Mouse (Mus musculus) hindbrain, postnatal 0 days (tissue): ENCODE results near the gene Fbn1. TPM values are rescaled to one million over a fixed set of nuclear protein-coding genes. Genes with fewer than 3 reads are reported as not detected.

Experiments used
- ATAC-seq: fragments of 200-750 bp; cut with Nextera tagmentation; 2 replicates; pipeline ENCODE4 v1.8.0; 2017; ENCODE audit warnings: mild to moderate bottlenecking, moderate TSS enrichment, moderate library complexity
- DNase-seq: peaks from one replicate; pipeline ENCODE4 v3.0.0-alpha.2; 2015; ENCODE audit warnings: low spot score
- H3K27ac ChIP-seq: fragments of 300-500 bp; sonication (generic); 2 replicates; pipeline ENCODE4 v1.5.1; 2014; ENCODE audit warnings: mild to moderate bottlenecking
- H3K27me3 ChIP-seq: fragments of 300-500 bp; sonication (generic); 2 replicates; pipeline ENCODE4 v1.6.1; 2014; ENCODE audit warnings: low read length, mixed read lengths; ENCODE audit not compliant: insufficient read depth
- H3K36me3 ChIP-seq: fragments of 300-500 bp; sonication (generic); 2 replicates; pipeline ENCODE4 v1.6.1; 2014; ENCODE audit warnings: low read length, mixed read lengths; ENCODE audit not compliant: insufficient read depth
- H3K4me1 ChIP-seq: fragments of 300-500 bp; sonication (generic); 2 replicates; pipeline ENCODE4 v1.6.1; 2014; ENCODE audit warnings: antibody characterized with exemption, low read length, mixed read lengths; ENCODE audit not compliant: insufficient read depth
- H3K4me2 ChIP-seq: fragments of 300-500 bp; sonication (generic); 2 replicates; pipeline ENCODE4 v1.6.1; 2014; ENCODE audit warnings: low read depth, mild to moderate bottlenecking, low read length, moderate library complexity, mixed read lengths
- H3K4me3 ChIP-seq: fragments of 300-500 bp; sonication (generic); 2 replicates; pipeline ENCODE4 v1.5.1; 2014; ENCODE audit warnings: low read length
- H3K9ac ChIP-seq: fragments of 300-500 bp; sonication (generic); replicated peaks from 2 replicates; pipeline ENCODE4 v1.6.1; 2014; ENCODE audit warnings: mild to moderate bottlenecking, low read length, moderate library complexity, mixed read lengths
- H3K9me3 ChIP-seq: fragments of 300-500 bp; sonication (generic); 2 replicates; pipeline ENCODE4 v1.6.1; 2016; ENCODE audit warnings: low read length, mixed read lengths
- CTCF ChIP-seq: IDR thresholded peaks from 2 replicates; pipeline ENCODE4 v1.5.1; 2016; ENCODE audit warnings: antibody characterized with exemption, control low read depth, low read depth
- WGBS: fragments of 180-500 bp; shearing (Covaris S2); extraction: QIAGEN DNeasy Blood & Tissue Kit; methylation state at CpG from one replicate; pipeline ENCODE4 v1.1.7; 2014; 5-methylcytosine and 5-hydroxymethylcytosine counted together
- polyA plus RNA-seq: library from polyadenylated mRNA; unstranded; fragments of >200 nt; fragmentation: Nextera tagmentation; extraction: Ambion mirVana; gene quantifications from 2 replicates; pipeline ENCODE4 v1.2.1, GENCODE M21; 2015
- total RNA-seq: library from RNA; depleted of rRNA; stranded (reverse); fragments of >200 nt; gene quantifications from 2 replicates; pipeline ENCODE4 v1.2.3, GENCODE M21; 2014

Gene Fbn1
- total and polyA plus RNA-seq, 2 experiments from 2014 or later: 2.3 to 16.6 TPM

DNA sequence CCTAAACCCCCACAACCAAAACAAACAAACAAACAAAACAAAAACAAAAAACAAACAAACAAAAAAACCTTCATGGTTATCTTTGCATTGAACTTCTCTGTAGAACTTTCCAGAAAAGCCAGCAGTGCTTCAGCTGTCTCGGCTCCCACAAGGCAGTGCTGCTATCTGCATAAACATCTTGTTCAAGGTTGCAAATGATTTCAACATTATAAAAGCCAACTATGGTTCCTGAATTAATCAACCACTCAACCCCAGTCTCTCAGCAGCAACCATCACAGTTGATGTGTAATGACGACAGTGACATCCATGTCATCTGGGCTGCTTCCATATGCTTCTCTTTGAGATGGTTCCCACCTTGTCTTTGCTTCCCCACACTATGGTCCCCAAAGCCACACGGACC is 31.8 kb upstream of the Fbn1 start:
- no peak for TF ChIP-seq CTCF
- H3K4me1 ChIP-seq: no peaks in the 10 kb centered on the region
- ATAC-seq: no peak
- no peak overlapping the region for H3K27ac ChIP-seq
- no peak overlapping the region for H3K9ac ChIP-seq
- DNase-seq: no peak
- 87% methylated on average over 3 of the region's 3 CpGs for WGBS
- no peak overlapping the region for H3K4me2 ChIP-seq
- H3K36me3 ChIP-seq: no peaks in the 10 kb centered on the region
- no peaks in the 10 kb centered on the region for H3K27me3 ChIP-seq
- H3K4me3 ChIP-seq: no peak overlapping the region
- no peaks in the 10 kb centered on the region for H3K9me3 ChIP-seq

DNA sequence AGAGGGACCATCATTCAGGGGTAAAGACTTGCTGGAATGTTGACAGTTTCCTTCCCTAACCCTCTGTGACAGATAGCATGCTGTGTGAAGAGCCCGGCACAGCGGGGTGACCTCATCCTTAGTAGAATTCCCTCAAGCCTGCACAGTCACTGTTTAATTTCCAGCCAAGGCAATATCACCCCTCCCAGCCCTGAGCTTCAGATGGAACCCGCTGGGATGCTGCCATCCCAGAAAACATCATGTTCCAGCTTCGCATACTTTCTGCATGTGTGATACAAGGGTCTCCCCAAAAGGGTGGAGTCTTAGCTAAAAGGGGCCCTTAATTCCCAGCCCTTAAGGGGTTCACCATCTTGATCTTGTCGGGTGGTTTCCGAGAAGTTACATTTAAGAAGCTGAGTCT is 22.9 kb upstream of the Fbn1 start:
- Histone ChIP-seq H3K36me3 (no peaks in the 10 kb centered on the region), H3K9ac (no peak overlapping the region), H3K9me3 (no peaks in the 10 kb centered on the region), H3K27ac (no peak overlapping the region), H3K4me1 (no peaks in the 10 kb centered on the region), H3K4me2 (no peak overlapping the region), H3K4me3 (no peak overlapping the region), H3K27me3 (no peaks in the 10 kb centered on the region)
- TF ChIP-seq CTCF: no peak
- ATAC-seq (no peak), DNase-seq (no peak)
- 72% methylated on average over 6 of the region's 6 CpGs for WGBS

DNA sequence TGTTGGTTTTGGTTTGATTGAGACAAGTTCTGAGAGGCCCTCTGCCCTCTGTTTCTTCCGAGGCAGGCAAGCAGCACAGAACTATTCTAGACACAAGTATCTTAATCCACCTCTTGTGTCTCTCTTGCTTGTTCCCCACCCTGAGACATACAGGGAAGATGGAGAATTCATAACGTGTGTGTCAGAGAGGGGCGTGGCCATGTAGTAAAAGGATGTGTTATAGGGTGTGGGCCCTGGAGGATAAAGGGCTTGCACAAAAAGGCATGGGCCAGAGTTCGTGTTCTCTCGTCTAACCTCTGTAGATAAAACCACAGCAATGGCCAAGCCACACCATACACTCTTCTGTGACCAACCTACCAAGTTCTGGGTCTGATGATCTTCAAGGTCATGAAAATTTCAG is 18.8 kb upstream of the Fbn1 start:
- Histone ChIP-seq H3K4me3 (no peak overlapping the region), H3K4me2 (no peak overlapping the region), H3K4me1 (no peaks in the 10 kb centered on the region), H3K36me3 (no peaks in the 10 kb centered on the region), H3K9me3 (no peaks in the 10 kb centered on the region), H3K27ac (no peak overlapping the region), H3K27me3 (no peaks in the 10 kb centered on the region), H3K9ac (no peak overlapping the region)
- WGBS: 83% methylated on average over 5 of the region's 5 CpGs
- no peak for ATAC-seq
- TF ChIP-seq CTCF: no peak
- DNase-seq: no peak

DNA sequence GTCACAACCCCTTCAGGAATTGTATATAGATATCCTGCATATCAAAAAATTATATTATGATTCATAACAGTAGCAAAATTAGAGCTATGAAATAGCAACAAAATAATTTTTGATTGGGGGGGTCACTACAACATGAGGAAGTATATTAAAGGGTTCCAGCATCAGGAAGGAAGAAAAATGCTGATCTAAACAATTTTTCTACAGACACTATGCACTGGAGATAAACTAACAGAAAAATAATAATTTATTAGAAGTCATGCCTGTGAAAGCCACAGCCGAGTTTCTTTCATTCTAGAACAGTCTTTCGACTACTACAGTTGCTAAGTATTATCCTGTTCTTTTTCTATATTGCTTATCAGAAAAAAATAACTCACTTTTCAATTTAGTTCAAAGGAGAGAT is 17.7 kb upstream of the Fbn1 start:
- Histone ChIP-seq H3K4me3 (no peak overlapping the region), H3K36me3 (no peaks in the 10 kb centered on the region), H3K9me3 (no peaks in the 10 kb centered on the region), H3K4me2 (no peak overlapping the region), H3K9ac (no peak overlapping the region), H3K27ac (no peak overlapping the region), H3K4me1 (no peaks in the 10 kb centered on the region), H3K27me3 (no peaks in the 10 kb centered on the region)
- TF ChIP-seq CTCF: no peak
- ATAC-seq (no peak), DNase-seq (no peak)
- 86% methylated on average over 2 of the region's 2 CpGs for WGBS

DNA sequence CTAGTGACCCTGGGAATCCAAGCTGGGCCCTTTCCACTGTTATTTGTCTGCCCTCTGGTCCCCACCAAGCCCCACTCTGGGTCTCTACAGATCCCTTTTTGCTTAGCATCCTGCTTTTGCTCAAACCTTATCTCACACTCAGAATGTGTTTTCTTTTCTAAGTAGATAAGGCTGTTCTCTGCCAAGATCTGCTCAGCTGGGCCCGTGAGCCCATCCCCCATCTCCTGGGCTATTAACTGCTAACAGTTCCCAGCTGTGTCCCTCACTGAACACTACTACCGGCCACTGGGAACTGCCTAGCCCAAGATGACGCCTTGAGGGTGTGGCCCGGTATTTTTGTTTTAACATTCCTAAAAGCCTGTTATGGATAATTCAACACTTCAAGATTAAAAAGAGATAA is 8.8 kb upstream of the Fbn1 start:
- Histone ChIP-seq H3K4me3 (no peak overlapping the region), H3K9me3 (no peaks in the 10 kb centered on the region)

DNA sequence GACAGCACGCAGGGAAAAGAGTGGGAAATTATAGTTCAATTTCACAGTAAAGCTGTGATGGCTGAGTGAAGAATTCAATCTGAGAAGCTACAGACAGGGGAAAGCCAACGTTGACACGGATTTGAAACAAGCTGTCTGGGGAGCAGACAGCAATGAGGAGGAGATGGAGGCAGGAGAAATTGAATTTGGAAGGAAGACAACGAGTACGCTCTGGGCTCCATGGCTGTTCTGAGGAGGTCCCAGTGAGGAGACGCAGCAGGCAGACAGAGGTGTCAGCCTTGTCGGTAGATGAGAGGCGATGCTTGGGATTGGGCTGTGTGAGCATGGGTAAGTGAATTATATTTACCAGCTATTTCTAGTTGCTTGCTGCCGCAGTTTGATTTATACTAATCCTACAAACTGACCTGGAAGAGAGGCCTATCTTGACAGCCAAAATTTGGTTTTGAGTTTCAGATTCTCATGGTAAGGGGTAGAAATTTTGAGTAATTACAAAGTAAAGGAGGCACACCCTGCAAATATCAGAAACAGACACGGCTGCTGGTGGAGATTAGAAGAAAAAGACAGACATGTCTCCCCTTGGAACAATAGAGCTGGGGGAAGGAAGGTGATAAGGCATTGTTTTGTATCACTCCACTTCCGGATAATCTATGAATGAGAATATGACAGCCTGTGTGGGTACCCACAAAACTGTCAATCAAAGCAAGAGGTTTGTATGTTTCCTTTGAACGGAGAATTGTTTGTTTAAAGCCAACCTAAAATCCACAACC is 7.7 kb upstream of the Fbn1 start:
- no peaks in the 10 kb centered on the region for H3K4me1 ChIP-seq
- H3K27ac ChIP-seq: no peak overlapping the region
- H3K36me3 ChIP-seq: no peaks in the 10 kb centered on the region
- no peak overlapping the region for H3K4me3 ChIP-seq
- no peaks in the 10 kb centered on the region for H3K27me3 ChIP-seq
- no peak overlapping the region for H3K4me2 ChIP-seq
- H3K9me3 ChIP-seq: no peaks in the 10 kb centered on the region
- no peak overlapping the region for H3K9ac ChIP-seq
- no peak for ATAC-seq
- TF ChIP-seq CTCF: no peak
- 67% methylated on average over 12 of the region's 12 CpGs for WGBS
- no peak for DNase-seq

More for the DNA sequence above, 8.8 kb upstream of the Fbn1 start:
- 38% methylated on average over 4 of the region's 4 CpGs for WGBS
- Histone ChIP-seq H3K27ac (no peak overlapping the region), H3K4me1 (no peaks in the 10 kb centered on the region), H3K9ac (no peak overlapping the region), H3K27me3 (no peaks in the 10 kb centered on the region), H3K4me2 (no peak overlapping the region), H3K36me3 (no peaks in the 10 kb centered on the region)
- ATAC-seq: no peak
- DNase-seq: no peak
- TF ChIP-seq CTCF: no peak

DNA sequence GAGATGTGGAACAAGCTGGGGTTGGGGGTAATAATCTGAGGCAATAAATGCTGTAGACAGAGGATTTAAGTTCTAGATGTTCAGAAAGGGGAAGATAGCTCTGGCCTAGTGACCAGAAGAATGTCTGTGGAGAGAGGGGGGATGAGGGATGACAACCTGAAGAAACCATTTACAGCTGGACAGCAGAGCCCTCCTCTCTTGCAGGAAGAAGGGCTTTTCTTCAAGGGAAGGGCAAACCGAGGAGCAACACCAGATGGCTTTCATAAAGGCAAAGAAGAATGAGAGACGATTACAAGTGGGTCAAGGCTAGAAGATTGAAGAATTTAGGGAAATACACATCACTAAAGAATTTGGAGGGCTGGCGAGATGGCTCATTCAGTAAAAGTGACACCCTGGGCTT is 6.6 kb upstream of the Fbn1 start:
- H3K9ac ChIP-seq: no peak overlapping the region
- H3K27ac ChIP-seq: no peak overlapping the region
- no peak for TF ChIP-seq CTCF
- no peak overlapping the region for H3K4me3 ChIP-seq
- DNase-seq: no peak
- no peaks in the 10 kb centered on the region for H3K4me1 ChIP-seq
- ATAC-seq: no peak
- no peaks in the 10 kb centered on the region for H3K36me3 ChIP-seq
- 78% methylated on average over 3 of the region's 3 CpGs for WGBS
- H3K4me2 ChIP-seq: no peak overlapping the region
- H3K27me3 ChIP-seq: no peaks in the 10 kb centered on the region
- H3K9me3 ChIP-seq: no peaks in the 10 kb centered on the region
